Mouse (Mus musculus): ENCODE data around the gene Ephb4.
A peak's percentile ranks its signal among the peaks of the same experiment; 100 is the strongest.

Ephb4 gene

GRCm38 (mm10) chr5:137373371-137373950 lies 23.6 kb downstream of the Ephb4 start:
- no peak for DNase-seq

DNA sequence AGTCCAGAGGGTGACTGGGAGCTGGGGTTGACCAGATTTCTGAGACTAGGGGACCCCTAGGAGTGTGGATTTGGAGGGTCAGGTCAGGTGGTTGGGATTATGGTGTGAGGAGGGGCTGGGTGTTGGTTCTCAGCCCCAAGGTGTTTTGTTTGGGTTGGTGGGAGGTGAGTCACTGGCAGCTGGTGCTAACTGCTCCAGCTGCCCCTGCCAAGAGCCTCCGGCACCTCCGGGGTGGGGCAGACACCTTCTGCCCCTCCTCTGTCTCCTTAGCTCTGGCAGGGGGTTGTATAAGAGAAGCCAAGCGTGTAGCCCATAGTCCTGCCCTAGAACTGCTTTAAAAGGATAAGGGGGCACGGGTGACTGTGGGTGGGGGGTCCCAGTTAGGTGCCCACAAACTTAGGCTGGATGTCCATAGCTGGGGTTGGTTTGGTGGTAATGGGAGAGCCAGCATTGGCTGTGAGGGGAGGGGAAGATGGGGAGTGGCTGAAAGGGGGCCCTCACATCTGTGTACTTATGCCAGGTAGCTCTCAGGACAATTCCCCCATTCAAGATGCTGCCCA lies 24.7 kb downstream of the Ephb4 start:
- DNase-seq, result no peak

GRCm38 (mm10) chr5:137375627-137376026 lies 25.7 kb downstream of the Ephb4 start:
- peak; percentile 68 for DNase-seq

DNA sequence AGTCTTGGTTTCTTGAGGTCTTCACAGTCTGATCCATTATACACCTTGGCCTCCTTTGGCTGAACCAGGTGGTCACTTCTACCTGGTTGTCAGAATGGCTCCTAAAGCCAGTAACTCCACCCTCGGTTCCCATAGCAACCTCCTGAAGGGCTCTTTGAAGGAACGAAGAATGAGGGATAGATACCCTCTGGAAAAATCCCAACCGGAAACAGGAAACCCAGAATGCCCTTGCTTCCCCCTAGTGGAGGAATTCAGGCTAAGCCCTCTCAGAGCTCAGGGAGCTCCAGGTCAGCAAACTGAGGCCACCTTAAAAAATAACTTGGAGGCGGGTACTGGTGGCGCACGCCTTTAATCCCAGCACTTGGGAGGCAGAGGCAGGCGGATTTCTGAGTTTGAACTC lies 26.3 kb downstream of the Ephb4 start:
- DNase-seq, result peak; percentile 50

DNA sequence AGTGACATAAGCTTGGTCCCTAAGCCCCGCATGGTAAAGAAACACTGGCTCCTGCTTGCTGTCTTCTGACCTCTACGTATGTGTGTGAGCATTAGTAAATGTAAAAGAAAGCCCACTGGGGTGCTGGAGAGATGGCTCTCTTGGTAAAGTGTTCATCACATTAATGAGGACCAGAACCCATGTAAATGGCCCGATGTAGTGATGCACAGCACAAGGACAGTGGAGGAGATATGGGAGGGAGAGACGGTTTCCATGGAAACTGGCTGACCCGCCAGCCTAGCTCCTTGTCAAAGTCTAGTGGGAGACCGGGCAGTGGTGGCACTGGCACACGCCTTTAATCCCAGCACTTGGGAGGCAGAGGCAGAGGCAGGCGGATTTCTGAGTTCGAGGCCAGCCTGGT lies 26.8 kb downstream of the Ephb4 start:
- no peak for DNase-seq

DNA sequence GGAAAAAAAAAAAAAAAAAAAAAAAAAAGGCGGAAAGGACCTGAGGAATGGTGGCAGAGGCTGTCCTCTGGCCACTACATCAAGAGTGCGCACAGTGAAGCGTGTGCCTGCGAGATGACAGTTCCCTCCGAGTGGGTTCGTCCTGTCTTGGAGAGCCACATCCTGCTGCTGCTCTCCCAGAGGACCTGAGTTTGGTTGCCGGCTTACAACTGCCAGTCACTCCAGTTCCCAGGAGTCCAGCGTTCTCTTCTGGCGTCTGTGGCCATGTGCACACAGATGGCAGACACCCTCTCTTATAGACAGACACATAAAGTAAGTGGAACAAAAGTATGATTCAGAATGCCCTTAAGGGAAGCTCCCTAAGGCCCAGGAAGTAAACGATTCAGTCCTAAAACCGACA lies 27.3 kb downstream of the Ephb4 start:
- peak; percentile 26 for DNase-seq

- DNase-seq, result no peak
These were observed 27.7 kb downstream of the Ephb4 start for GRCm38 (mm10) chr5:137377603-137378002.

- peak; percentile 76 for DNase-seq
These were observed 31.2 kb downstream of the Ephb4 start for GRCm38 (mm10) chr5:137381152-137381551.

DNA sequence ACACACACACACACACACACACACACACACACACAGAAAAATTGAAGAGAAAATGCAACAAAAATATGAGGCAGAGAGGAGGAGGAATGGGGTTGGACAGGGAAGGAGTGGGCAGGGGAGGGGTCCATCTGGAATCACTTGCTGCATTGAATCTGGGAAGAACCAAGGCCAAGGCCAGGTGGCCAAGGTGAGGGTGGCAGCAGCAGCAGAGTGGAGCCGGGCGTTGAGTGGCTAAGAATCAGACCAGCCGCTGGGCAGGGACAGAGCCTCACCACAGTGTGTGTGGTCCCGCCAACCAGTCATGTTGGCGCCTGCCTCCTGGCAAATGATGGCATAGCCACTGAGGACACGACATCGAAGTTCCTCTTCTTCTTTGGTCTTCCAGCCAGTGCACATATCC lies 33.5 kb downstream of the Ephb4 start:
- DNase-seq, result no peak

GRCm38 (mm10) chr5:137386712-137387111 lies 36.8 kb downstream of the Ephb4 start:
- DNase-seq, result no peak

GRCm38 (mm10) chr5:137391641-137392040 lies 41.7 kb downstream of the Ephb4 start:
- no peak for DNase-seq

DNA sequence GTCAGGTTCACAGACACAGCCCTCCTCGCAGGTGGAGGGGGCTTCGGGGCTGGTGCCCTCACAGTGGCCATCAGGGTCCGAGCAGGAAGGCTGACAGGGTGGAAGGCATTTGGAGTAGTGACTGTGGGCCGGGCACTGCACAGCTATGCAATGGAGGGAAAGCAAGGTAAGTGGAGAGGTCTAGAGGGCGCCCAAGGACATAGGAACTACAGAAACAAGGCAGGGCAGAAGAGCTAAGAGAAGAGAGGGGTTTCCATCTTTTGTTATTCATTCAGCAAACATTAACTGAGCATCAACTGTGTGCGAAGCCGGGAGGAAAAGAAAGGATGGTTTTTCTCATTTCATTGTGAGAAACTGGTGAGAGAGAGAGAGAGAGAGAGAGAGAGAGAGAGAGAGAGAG lies 44.5 kb downstream of the Ephb4 start:
- no peak for DNase-seq

- no peak for DNase-seq
These were observed 54.2 kb downstream of the Ephb4 start for GRCm38 (mm10) chr5:137404081-137404480.

DNA sequence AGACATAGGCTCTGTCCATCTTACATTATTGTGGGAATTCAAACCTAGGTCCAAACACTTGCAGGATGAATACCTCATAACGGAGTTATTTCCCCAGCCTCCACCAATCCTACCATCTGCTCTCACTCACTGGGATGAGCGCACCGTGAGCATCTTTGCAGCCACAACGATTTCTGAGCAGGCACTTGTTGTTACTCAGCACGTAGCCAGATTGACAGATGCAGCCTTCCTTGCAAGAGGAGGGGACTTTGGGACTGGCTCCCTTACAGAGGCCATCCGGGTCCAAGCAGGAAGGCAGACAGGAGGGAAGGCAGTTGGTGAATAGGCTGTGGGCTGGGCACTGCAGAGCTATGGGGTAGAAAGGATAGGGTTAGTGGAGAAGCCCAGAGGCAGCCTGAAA lies 59.5 kb downstream of the Ephb4 start:
- DNase-seq, result no peak

DNA sequence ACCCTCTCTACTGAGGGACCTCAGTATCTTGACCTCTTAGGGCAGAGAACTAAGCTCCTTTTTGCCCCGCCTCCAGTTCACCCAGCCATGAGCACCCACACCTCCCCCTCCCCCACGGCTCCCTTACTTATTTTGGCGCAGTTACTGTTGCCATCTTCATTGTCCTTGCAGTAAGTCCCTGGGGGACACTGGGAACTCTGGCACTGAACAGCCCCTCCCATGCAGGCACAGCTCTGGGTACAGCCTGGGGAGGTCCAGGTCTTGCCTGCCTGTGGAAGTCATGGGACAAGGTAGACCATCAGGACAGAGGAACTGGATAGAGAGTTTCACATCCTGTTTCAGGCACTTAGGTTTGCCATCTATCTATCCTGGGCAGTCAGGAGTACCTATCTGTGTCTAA lies 60.2 kb downstream of the Ephb4 start:
- DNase-seq, result no peak

GRCm38 (mm10) chr5:137410549-137410948 lies 60.6 kb downstream of the Ephb4 start:
- DNase-seq, result no peak

DNA sequence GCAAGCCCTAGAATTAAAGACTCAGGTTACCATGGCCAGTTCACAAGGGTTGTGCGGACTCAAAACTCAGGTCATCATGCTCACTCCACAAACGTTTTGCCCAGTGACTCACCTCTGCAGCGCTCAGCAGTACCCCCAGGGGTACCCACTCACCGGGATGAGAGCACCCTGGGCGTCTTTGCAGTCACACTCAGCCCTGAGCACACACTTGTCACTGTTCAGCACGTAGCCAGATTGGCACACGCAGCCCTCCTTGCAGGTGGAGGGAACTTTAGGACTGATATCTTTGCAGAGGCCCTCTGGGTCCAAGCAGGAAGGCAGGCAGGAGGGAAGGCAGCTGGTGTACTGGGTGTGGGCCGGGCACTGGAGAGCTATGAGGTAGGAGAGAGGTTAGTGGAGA lies 61.3 kb downstream of the Ephb4 start:
- DNase-seq, result no peak

DNA sequence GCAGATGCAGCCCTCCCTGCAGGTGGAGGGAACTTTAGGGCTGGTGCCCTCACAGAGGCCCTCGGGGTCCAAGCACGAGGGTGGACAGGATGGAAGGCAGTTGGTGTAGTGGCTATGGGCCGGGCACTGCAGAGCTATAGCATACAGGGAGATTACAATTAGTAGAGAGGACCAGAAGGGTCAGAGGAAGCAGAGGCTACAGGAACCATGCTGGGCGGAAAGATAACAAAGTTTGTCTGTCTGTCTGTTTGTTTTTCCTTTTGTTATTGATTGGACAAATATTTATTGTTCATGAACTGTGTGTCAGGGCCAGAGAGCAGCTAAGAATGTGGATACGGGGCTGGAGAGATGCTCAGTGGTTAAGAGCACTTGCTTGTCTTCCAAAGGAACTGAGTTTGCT lies 64.3 kb downstream of the Ephb4 start:
- DNase-seq, result no peak

DNA sequence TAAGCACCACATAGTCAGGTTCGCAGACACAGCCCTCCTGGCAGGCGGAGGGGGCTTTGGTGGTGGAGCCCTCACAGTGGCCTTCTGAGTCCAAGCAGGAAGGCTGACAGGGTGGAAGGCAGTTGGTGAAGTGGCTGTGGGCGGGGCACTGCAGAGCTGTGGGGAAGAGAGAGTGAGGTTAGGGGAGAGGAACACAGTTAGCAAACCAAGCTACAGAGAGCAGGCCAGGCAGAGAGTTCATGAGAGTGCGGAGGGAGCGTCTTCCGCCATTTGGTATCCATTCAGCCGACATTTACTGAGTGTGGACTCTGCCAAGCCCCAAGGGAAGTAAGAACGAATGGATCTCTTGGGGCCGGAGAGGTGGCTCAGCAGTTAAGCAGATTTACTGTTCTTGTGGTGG lies 69.2 kb downstream of the Ephb4 start:
- DNase-seq, result no peak

DNA sequence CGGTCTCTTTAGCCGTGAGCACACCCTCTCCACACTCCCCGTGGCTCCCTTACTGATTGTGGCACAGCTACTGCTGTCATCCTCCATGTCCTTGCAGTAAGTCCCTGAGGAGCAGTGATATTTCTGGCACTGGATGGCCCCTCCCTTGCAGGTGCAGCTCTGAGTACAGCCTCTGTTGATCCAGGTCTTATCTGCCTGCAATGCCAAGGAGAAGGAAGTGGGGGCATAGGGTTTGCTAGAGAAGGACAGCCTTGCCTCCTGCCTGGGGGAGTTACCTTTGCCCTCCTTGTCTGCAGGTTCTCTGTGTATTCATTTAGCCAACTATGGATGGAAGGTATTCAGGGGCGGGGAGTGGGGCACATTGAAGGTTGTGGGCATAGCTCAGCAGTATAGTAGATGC lies 69.9 kb downstream of the Ephb4 start:
- no peak for DNase-seq

GRCm38 (mm10) chr5:137425648-137426047 lies 75.7 kb downstream of the Ephb4 start:
- no peak for DNase-seq
